ENCODE assay signal across 9 mouse cellular contexts in the genomic region with DNA sequence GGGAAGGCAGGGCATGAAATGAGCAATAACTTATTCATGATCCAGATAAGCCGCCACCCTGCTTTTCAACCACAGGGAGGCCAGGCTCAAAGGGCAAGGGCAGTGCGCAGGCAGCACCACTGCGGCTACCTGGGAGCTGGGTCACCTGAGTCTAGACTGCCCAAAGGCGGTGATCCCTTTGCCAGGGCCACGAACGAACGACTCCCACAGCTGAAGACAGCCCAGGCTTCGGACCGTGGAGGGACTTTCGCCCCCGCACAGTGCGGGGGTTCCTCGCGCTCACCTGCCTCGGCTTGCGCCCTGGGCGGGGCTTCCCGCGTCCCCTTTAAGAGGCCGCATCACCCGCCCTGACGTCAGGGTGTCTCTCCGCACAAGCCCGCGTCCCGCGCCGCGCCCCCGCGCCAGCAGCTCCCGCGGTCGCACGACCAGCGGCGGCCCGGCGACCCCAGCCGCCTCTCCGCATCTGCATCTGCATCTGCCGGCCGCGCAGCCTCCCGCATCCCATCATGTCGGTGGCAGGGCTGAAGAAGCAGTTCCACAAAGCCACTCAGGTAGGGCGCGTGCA. TPM values are rescaled to one million over a fixed set of nuclear protein-coding genes. Genes with fewer than 3 reads are reported as not detected.
A peak's percentile ranks its signal among the peaks of the same experiment; 100 is the strongest.
DNase-seq lines count a peak whose midpoint lies in the region; ATAC-seq and TF ChIP-seq lines count a peak whose summit lies in the region.
"Had no signal": no experiment of that assay in that cellular context is flagged by ENCODE, and none has a peak within 500 bp of the region (broad histone marks: within the 10 kb centered on the region; RNA-seq: fewer than 3 reads in every experiment).

A gene (plus strand): TSS at position 56 of the 565 bp plus-strand sequence.

- H3K4me3 ChIP-seq in forebrain, postnatal 0 days (ENCODE audit: low read depth, low read length): peak within 1 kb of the TSS; percentile 90
- H3K4me3 ChIP-seq in intestine, embryonic 14.5 days (ENCODE audit: low read depth, low read length): peak within 1 kb of the TSS; percentile 53
- peak within 1 kb of the TSS; percentile 62 for H3K4me3 ChIP-seq in stomach, embryonic 15.5 days (replicated peaks)

- WGBS in forebrain, postnatal 0 days: 4% methylated on average over 48 of the region's 48 CpGs
- under 1% methylated on average over 48 of the region's 48 CpGs for WGBS in intestine, embryonic 14.5 days
- WGBS in stomach, embryonic 15.5 days: under 1% methylated on average over 48 of the region's 48 CpGs

- DNase-seq in WW6 (ENCODE audit: low read depth, low spot score): peak; percentile 53
- peak; percentile 90 for DNase-seq in cerebellum, adult 11-12 months
- DNase-seq in forebrain, postnatal 0 days: peak; percentile 84
- DNase-seq in intestine, embryonic 14.5 days (ENCODE audit: low spot score): peak; percentile 87
- DNase-seq in left cerebral cortex, adult 9 months (ENCODE audit: low spot score in 2 of 2): peak; percentile 38 to 77
- DNase-seq in mesoderm, embryonic 11.5 days (ENCODE audit: low read depth, low spot score): peak; percentile 50

- H3K4me1 ChIP-seq in forebrain, postnatal 0 days (ENCODE audit: insufficient read depth): 0 out of 2 replicates have a peak, but pooled peaks cover 4% of the 10 kb centered on the region
- no peaks in the 10 kb centered on the region for H3K4me1 ChIP-seq in intestine, embryonic 14.5 days (replicated peaks; ENCODE audit: control insufficient read depth, insufficient read depth, low read length)
- peaks cover 4% of the 10 kb centered on the region; the same call in 1 of the 2 replicates for H3K4me1 ChIP-seq in stomach, embryonic 15.5 days

- H3K27ac ChIP-seq in forebrain, postnatal 0 days (ENCODE audit: low read depth, low read length): peak within 1 kb of the TSS; percentile 81
- peak within 1 kb of the TSS; percentile 30; the same call in 1 of the 2 replicates for H3K27ac ChIP-seq in intestine, embryonic 14.5 days (ENCODE audit: low read depth)
- H3K27ac ChIP-seq in stomach, embryonic 15.5 days: no peak within 1 kb of the TSS; the same call in 1 of the 2 replicates

- ATAC-seq in forebrain, postnatal 0 days: peak; percentile 94
- ATAC-seq in intestine, embryonic 14.5 days (replicated peaks; ENCODE audit: low FRiP score, low TSS enrichment, low read depth): peak; percentile 92
- peak; percentile 75 for ATAC-seq in stomach, embryonic 15.5 days (ENCODE audit: insufficient read depth, low FRiP score, low read depth)
- no peak for ATAC-seq in monocyte, adult 5-6 weeks (replicated peaks; ENCODE audit: insufficient number of reproducible peaks, low FRiP score, low TSS enrichment, poor library complexity, severe bottlenecking)

- H3K27me3 ChIP-seq in forebrain, postnatal 0 days (ENCODE audit: insufficient read depth, low read length): 0 out of 2 replicates have a peak, but pooled peaks cover 3% of the 10 kb centered on the region
- peaks cover 42% of the 10 kb centered on the region for H3K27me3 ChIP-seq in intestine, embryonic 14.5 days (replicated peaks; ENCODE audit: control insufficient read depth, insufficient read depth, low read length)
- H3K27me3 ChIP-seq in stomach, embryonic 15.5 days (replicated peaks): peaks cover 39% of the 10 kb centered on the region; the same call in 1 of the 2 replicates

- peak within 1 kb of the TSS; percentile 98 for H3K4me2 ChIP-seq in forebrain, postnatal 0 days (ENCODE audit: low read depth)
- H3K4me2 ChIP-seq in intestine, embryonic 14.5 days (ENCODE audit: low read length): peak within 1 kb of the TSS; percentile 86
- peak within 1 kb of the TSS; percentile 95 for H3K4me2 ChIP-seq in stomach, embryonic 15.5 days

- H3K36me3 ChIP-seq in forebrain, postnatal 0 days (ENCODE audit: insufficient read depth): no peaks in the 10 kb centered on the region
- H3K36me3 ChIP-seq in intestine, embryonic 14.5 days (ENCODE audit: control insufficient read depth, insufficient read depth, low read length): no peaks in the 10 kb centered on the region
- H3K36me3 ChIP-seq in stomach, embryonic 15.5 days: no peaks in the 10 kb centered on the region

- H3K9me3 ChIP-seq in forebrain, postnatal 0 days (ENCODE audit: low read length): no peaks in the 10 kb centered on the region
- H3K9me3 ChIP-seq in intestine, embryonic 14.5 days (ENCODE audit: control insufficient read depth, low read length): no peaks in the 10 kb centered on the region
- H3K9me3 ChIP-seq in stomach, embryonic 15.5 days: no peaks in the 10 kb centered on the region

- peak; percentile 38; the same call in 1 of the 2 replicates for TF ChIP-seq CTCF in forebrain, postnatal 0 days (IDR thresholded peaks at IDR 0.05; ENCODE audit: low read depth)

- H3K9ac ChIP-seq in forebrain, postnatal 0 days: peak within 1 kb of the TSS; percentile 79
- H3K9ac ChIP-seq in intestine, embryonic 14.5 days (ENCODE audit: low read length): peak within 1 kb of the TSS; percentile 51
- peak within 1 kb of the TSS; percentile 10; the same call in 1 of the 2 replicates for H3K9ac ChIP-seq in stomach, embryonic 15.5 days

RNA-seq across cellular contexts. Expression of the gene that starts here (rescaled TPM):
- total RNA-seq in forebrain, postnatal 0 days (2014; rRNA removed): 29.3 and 31.9 TPM in 2 replicates
- 122 and 123 TPM in 2 replicates for polyA plus RNA-seq in forebrain, postnatal 0 days (2015; fragmentation: Nextera tagmentation; extraction: Ambion mirVana)
- 17.1 and 17.5 TPM in 2 replicates for polyA plus RNA-seq in intestine, embryonic 14.5 days (2014; fragmentation: Nextera tagmentation; extraction: Ambion mirVana)
- 11.4 and 12.2 TPM in 2 replicates for polyA plus RNA-seq in stomach, embryonic 15.5 days (2015; fragmentation: Nextera tagmentation; extraction: Ambion mirVana)
- not detected in 3 replicates for total RNA-seq in monocyte, adult 5-6 weeks (2017)
- total RNA-seq: common myeloid progenitor, adult 5-6 weeks had no signal

Comparison
In these comparisons a context has a peak if more than half of its experiments do, and no peak if none do; other contexts are left out.
1. RNA of the gene that starts here (total RNA-seq): 29.3 to 31.9 TPM in forebrain, postnatal 0 days; not detected in monocyte, adult 5-6 weeks; every median in the first group is over 10 times any median in the second.
2. H3K9ac ChIP-seq: peak in every context shown above with its lines; median percentile 79 in forebrain, postnatal 0 days; 51 in intestine, embryonic 14.5 days; 10 in stomach, embryonic 15.5 days.
3. Peak in every context shown above with its lines, with median percentiles within 50 percentile points of each other: DNase-seq, H3K4me2 ChIP-seq and H3K4me3 ChIP-seq.